Mouse (Mus musculus) lung, adult 2 months (tissue): ENCODE data around the gene Srpr. TPM values are rescaled to one million over a fixed set of nuclear protein-coding genes. Genes with fewer than 3 reads are reported as not detected.

Source experiments
- DNase-seq: peaks from one replicate; pipeline ENCODE4 v3.0.0; 2022
- H3K4me1 ChIP-seq: fragments of 200-500 bp; 2 replicates; pipeline ENCODE4 v1.6.1; 2011; ENCODE audit warnings: low read length; ENCODE audit not compliant: control insufficient read depth, insufficient read depth
- H3K4me3 ChIP-seq: fragments of 200-500 bp; replicated peaks from 2 replicates; pipeline ENCODE3; 2011; ENCODE audit warnings: low read depth, mild to moderate bottlenecking, control low read depth, low read length; ENCODE audit errors: extremely low read depth
- CTCF ChIP-seq: fragments of 200-500 bp; IDR thresholded peaks from 2 replicates; pipeline ENCODE4 v1.5.1; 2011; ENCODE audit warnings: mild to moderate bottlenecking, low read length, control low read depth; ENCODE audit not compliant: insufficient read depth
- POLR2A ChIP-seq: fragments of 200-500 bp; IDR thresholded peaks from 2 replicates; pipeline ENCODE4 v1.6.1; 2011; ENCODE audit warnings: low read depth, mild to moderate bottlenecking, control low read depth, low read length, borderline replicate concordance; ENCODE audit errors: extremely low read depth
- WGBS: fragments of 180-500 bp; shearing (Covaris S2); methylation state at CpG from one replicate; pipeline ENCODE4 v1.1.7; 2018; 5-methylcytosine and 5-hydroxymethylcytosine counted together
- polyA plus RNA-seq: library from polyadenylated mRNA; depleted of rRNA; stranded (reverse); fragments of >200 nt; gene quantifications from 2 replicates; pipeline ENCODE4 v1.2.3, GENCODE M21; 2012; rRNA removed

The Srpr gene
- 72.4 and 88.1 TPM in 2 replicates for polyA plus RNA-seq

- TF ChIP-seq CTCF = peak; percentile 50
- no peak for TF ChIP-seq POLR2A
- WGBS = under 1% methylated on average over 44 of the region's 44 CpGs
- Histone ChIP-seq H3K4me3 (peak within 1 kb of the TSS; percentile 90), H3K4me1 (peaks cover 8% of the 10 kb centered on the region)
- peak; percentile 92 for DNase-seq
Measured at GRCm38 (mm10) chr9:35199772-35200471, at the start of gene Srpr, which contains the start of gene Tirap. Gene Srpr, plus strand, starts transcription at chr9:35200175. Gene Tirap, minus strand, starts transcription at chr9:35200291.

- Histone ChIP-seq H3K4me1 (0 out of 2 replicates have a peak, but pooled peaks cover 3% of the 10 kb centered on the region), H3K4me3 (no peak overlapping the region)
- no peak for DNase-seq
- TF ChIP-seq POLR2A (no peak), CTCF (no peak)
- 87% methylated on average over 1 of the region's 1 CpGs for WGBS
Measured at GRCm38 (mm10) chr9:35152923-35153322, 47.1 kb upstream of the Srpr start.

GRCm38 (mm10) chr9:35156002-35156710, 43.8 kb upstream of the Srpr start:
- H3K4me1 ChIP-seq = 0 out of 2 replicates have a peak, but pooled peaks cover 3% of the 10 kb centered on the region
- H3K4me3 ChIP-seq = no peak overlapping the region
- no peak for DNase-seq
- no peak for TF ChIP-seq POLR2A
- no peak for TF ChIP-seq CTCF
- WGBS = 74% methylated on average over 5 of the region's 5 CpGs

DNA sequence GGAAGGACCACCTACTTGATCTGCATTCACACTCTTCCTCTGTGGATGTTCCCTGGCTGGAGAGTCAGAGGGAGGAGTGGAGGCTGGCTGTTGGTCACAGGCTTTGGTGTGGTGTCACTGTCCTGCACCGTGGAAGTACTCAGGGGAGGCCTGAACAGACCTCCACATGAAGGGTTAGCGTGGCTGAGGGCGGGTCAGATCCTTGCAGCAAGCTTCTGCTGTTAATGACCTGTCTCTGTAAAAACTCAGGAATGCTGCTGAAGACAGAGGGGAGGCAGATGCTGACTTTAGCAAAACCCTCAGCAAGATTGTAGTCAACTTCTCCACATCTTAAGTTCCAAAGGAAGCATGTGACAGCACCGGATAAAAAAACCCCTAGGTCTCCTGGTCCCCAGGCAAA, 43.1 kb upstream of the Srpr start:
- TF ChIP-seq CTCF = no peak
- TF ChIP-seq POLR2A = no peak
- no peak overlapping the region for H3K4me3 ChIP-seq
- 73% methylated on average over 4 of the region's 4 CpGs for WGBS
- 0 out of 2 replicates have a peak, but pooled peaks cover 3% of the 10 kb centered on the region for H3K4me1 ChIP-seq
- DNase-seq = no peak

DNA sequence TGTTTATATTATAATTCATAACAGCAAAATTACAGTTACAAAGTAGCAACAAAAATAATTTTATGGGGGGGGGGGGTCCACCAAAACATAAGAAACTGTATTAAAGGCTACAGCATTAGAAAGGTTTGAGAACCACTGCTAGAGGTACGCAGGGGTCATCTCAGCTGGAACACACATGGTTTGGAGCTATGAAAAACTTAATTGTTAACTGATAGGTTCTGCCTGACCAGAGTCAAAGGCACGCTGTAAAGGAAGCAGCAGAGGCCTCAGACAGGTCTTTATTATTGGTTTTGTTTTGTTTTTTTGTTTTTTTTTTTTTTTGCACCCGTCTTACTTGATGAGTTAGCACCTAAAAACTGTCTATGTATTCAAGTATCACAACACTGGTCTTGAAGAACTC, 41.5 kb upstream of the Srpr start:
- WGBS = 93% methylated on average over 3 of the region's 3 CpGs

GRCm38 (mm10) chr9:35160662-35161061, 39.3 kb upstream of the Srpr start:
- 74% methylated on average over 2 of the region's 2 CpGs for WGBS
- no peak for DNase-seq
- no peak overlapping the region for H3K4me3 ChIP-seq
- TF ChIP-seq POLR2A (no peak), CTCF (no peak)
- H3K4me1 ChIP-seq = peaks cover 9% of the 10 kb centered on the region

More for the DNA sequence above, 41.5 kb upstream of the Srpr start:
- TF ChIP-seq CTCF (no peak), POLR2A (no peak)
- no peak overlapping the region for H3K4me3 ChIP-seq
- H3K4me1 ChIP-seq = peaks cover 7% of the 10 kb centered on the region
- no peak for DNase-seq

DNA sequence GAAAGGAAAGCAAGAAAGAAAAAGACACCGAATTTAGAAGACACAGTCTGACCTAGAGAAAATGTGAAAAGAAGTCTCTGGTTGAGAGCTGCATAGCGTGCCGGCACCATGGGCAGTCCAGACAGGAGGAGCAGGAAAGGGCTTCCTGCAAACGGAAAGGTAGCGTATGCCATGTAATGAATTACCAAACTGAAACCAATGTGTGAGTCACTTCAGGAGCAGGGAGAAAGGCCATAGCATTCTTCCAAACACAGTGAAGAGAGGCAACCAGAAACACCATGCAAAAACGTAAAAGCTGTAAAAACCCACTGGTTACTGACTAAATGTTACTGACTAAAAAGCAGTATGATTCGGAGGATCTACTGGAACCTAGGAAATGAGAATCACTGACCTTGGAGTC, 38.3 kb upstream of the Srpr start:
- no peak for DNase-seq
- peaks cover 7% of the 10 kb centered on the region for H3K4me1 ChIP-seq
- no peak overlapping the region for H3K4me3 ChIP-seq
- TF ChIP-seq POLR2A (no peak), CTCF (no peak)
- 71% methylated on average over 7 of the region's 7 CpGs for WGBS

GRCm38 (mm10) chr9:35163011-35163690, 36.8 kb upstream of the Srpr start:
- TF ChIP-seq CTCF = no peak
- no peak for TF ChIP-seq POLR2A
- peak; percentile 39 for DNase-seq
- WGBS = 50% methylated on average over 11 of the region's 11 CpGs
- Histone ChIP-seq H3K4me1 (peaks cover 6% of the 10 kb centered on the region), H3K4me3 (peak overlapping the region; percentile 7)

DNA sequence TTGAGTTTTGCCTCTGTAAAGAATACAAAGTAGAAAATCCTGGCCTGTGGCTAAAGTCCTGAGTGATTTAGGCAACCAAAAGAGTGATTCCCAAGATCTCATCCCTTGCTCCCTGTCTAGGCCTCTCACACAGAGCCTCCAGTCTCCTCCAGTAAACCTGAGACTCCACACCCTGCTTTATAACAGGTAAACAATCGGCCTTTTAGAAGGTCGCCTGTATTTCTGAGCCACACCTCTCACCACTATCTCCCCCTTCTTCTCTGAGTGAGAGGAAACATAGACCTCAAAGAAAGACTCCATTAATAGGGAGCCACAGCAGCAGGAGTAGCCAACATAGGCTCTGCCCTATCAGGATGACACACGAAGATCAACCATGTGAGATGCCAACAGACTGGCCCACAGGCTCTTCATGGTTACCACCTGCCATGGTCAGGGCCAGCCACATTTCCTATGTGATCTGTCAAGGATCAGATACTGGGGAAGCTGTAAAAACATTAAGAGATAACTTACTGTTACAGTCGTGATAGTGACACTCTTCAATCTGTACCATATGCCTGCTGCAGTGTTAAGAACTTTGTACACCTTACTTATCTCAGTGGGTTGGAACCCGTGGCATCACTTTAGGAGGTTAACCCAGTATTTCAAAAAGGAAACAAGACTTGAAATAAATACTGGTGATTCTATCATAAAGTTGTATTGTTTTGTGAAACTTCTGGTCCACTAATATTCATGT, 35.7 kb upstream of the Srpr start:
- Histone ChIP-seq H3K4me3 (no peak overlapping the region), H3K4me1 (peaks cover 6% of the 10 kb centered on the region)
- 78% methylated on average over 5 of the region's 5 CpGs for WGBS
- DNase-seq = no peak
- TF ChIP-seq POLR2A (no peak), CTCF (no peak)
